Mouse (Mus musculus) hindbrain, embryonic 16.5 days (tissue): ENCODE data around the gene Psg23. TPM values are rescaled to one million over a fixed set of nuclear protein-coding genes. Genes with fewer than 3 reads are reported as not detected.
"Not testable (repeated sequence)": the region's sequence is repeated elsewhere in the genome, so short reads cannot be mapped to it uniquely, and the experiment has no call there.

ENCODE experiments used
- ATAC-seq: fragments of 200-750 bp; cut with Nextera tagmentation; 2 replicates; pipeline ENCODE4 v1.8.0; 2017; ENCODE audit warnings: moderate TSS enrichment, moderate library complexity
- H3K27ac ChIP-seq: fragments of 300-500 bp; sonication (generic); 2 replicates; pipeline ENCODE4 v1.5.1; 2014; ENCODE audit warnings: low read depth, mild to moderate bottlenecking, control low read depth, low read length, moderate library complexity
- H3K27me3 ChIP-seq: fragments of 300-500 bp; sonication (generic); replicated peaks from 2 replicates; pipeline ENCODE4 v1.6.1; 2014; ENCODE audit warnings: low read length; ENCODE audit not compliant: control insufficient read depth, insufficient read depth
- H3K36me3 ChIP-seq: fragments of 300-500 bp; sonication (generic); 2 replicates; pipeline ENCODE4 v1.6.1; 2014; ENCODE audit warnings: mild to moderate bottlenecking, low read length, moderate library complexity, mixed read lengths; ENCODE audit not compliant: control insufficient read depth, insufficient read depth
- H3K4me1 ChIP-seq: fragments of 300-500 bp; sonication (generic); 2 replicates; pipeline ENCODE4 v1.6.1; 2014; ENCODE audit warnings: low read depth, low read length; ENCODE audit not compliant: control insufficient read depth, insufficient read depth
- H3K4me2 ChIP-seq: fragments of 300-500 bp; sonication (generic); 2 replicates; pipeline ENCODE4 v1.6.1; 2014; ENCODE audit warnings: mild to moderate bottlenecking, low read length, control low read depth, moderate library complexity
- H3K4me3 ChIP-seq: fragments of 300-500 bp; sonication (generic); 2 replicates; pipeline ENCODE4 v1.5.1; 2014; ENCODE audit warnings: mild to moderate bottlenecking, low read length, control low read depth, moderate library complexity
- H3K9ac ChIP-seq: fragments of 300-500 bp; sonication (generic); 2 replicates; pipeline ENCODE4 v1.6.1; 2014; ENCODE audit warnings: low read depth, mild to moderate bottlenecking, control low read depth, low read length, moderate library complexity
- H3K9me3 ChIP-seq: fragments of 300-500 bp; sonication (generic); 2 replicates; pipeline ENCODE4 v1.6.1; 2014; ENCODE audit warnings: mild to moderate bottlenecking, low read length, moderate library complexity; ENCODE audit not compliant: control insufficient read depth
- WGBS: fragments of 180-500 bp; shearing (Covaris S2); extraction: QIAGEN DNeasy Blood & Tissue Kit; methylation state at CpG from one replicate; pipeline ENCODE4 v1.1.7; 2014; 5-methylcytosine and 5-hydroxymethylcytosine counted together
- polyA plus RNA-seq: library from polyadenylated mRNA; unstranded; fragments of >200 nt; fragmentation: Nextera tagmentation; extraction: Ambion mirVana; gene quantifications from 2 replicates; pipeline ENCODE4 v1.2.1, GENCODE M21; 2015

Psg23 gene
- polyA plus RNA-seq, result not detected in 2 replicates

DNA sequence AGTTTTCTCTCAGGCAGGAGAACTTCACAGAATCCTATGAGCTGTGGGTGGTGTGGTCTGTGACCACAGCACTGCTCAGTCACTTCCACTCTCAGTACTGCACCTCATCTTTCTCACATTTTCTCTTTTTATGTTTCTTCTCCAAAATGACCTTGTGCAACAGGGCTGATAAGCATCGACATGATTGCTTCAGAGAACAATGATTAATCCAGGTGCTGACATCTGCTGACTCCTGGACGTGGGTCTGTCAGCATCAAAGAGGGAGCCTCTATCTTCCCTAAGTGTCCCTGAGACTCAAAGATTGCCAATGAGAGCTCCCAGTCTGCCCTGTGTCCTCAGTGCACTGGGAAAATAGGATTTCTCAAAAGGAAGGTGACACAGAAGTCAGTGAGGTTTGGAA lies at the start of gene Psg23:
Gene Psg23 (minus strand): TSS at position 101 of the 400 bp plus-strand sequence.
- 50% methylated on average over 1 of the region's 2 CpGs for WGBS
- H3K9ac ChIP-seq, H3K4me3 ChIP-seq, H3K27me3 ChIP-seq, H3K27ac ChIP-seq, ATAC-seq, H3K36me3 ChIP-seq, H3K9me3 ChIP-seq, H3K4me1 ChIP-seq, H3K4me2 ChIP-seq: not testable (repeated sequence)

DNA sequence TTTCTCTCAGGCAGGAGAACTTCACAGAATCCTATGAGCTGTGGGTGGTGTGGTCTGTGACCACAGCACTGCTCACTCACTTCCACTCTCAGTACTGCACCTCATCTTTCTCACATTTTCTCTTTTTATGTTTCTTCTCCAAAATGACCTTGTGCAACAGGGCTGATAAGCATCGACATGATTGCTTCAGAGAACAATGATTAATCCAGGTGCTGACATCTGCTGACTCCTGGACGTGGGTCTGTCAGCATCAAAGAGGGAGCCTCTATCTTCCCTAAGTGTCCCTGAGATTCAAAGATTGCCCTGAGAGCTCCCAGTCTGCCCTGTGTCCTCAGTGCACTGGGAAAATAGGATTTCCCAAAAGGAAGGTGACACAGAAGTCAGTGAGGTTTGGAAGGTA lies 40.3 kb upstream of the Psg23 start, which contains the start of gene Psg21:
Gene Psg21 (minus strand): TSS at position 101 of the 400 bp plus-strand sequence.
- ATAC-seq, H3K9ac ChIP-seq, H3K27me3 ChIP-seq, H3K4me1 ChIP-seq, H3K9me3 ChIP-seq, H3K27ac ChIP-seq, H3K4me2 ChIP-seq, H3K4me3 ChIP-seq, H3K36me3 ChIP-seq: not testable (repeated sequence)
- 73% methylated on average over 1 of the region's 2 CpGs for WGBS

DNA sequence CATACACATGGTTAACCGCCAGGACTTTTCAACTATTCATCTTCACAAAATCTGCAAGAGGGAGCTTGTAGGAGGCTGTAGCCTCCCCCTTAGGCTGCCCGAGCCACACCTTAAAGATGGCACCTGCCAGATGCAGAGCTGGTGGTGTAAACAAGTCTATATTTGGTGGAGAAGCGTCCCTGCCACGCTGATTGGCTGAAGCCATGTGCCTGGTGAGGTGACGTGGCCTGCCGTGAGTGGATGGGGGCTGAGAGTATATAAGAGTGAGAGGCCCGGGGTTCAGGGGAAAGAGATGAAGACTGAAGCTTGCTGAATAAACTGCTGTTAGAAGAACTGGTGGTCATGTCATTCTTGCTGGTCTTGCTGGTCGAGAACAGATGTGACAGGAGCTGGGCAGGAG lies 10.6 kb upstream of the Psg23 start:
- ATAC-seq, H3K4me1 ChIP-seq, H3K36me3 ChIP-seq, H3K4me2 ChIP-seq, H3K9ac ChIP-seq, H3K9me3 ChIP-seq, H3K27ac ChIP-seq, H3K4me3 ChIP-seq, H3K27me3 ChIP-seq: not testable (repeated sequence)
- 76% methylated on average over 8 of the region's 8 CpGs for WGBS

DNA sequence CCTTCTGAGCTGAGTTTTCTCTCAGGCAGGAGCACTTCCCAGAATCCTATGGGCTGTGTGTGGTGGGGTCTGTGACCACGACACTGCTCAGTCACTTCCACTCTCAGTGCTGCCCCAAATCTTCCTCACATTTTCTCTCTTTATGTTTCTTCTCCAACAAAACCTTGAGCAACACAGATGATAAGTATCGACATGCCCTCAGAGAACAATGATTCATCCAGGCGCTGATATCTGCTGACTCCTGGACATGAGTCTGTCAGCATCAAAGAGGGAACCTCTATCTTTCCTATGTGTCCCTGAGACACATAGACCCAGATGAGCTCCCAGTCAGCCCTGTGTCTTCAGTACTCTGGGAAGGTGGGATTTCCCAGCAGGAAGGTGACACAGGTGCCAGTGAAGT lies 49.1 kb downstream of the Psg23 start, which contains the start of gene Psg27:
Gene Psg27 (minus strand): TSS at position 101 of the 400 bp plus-strand sequence.
- 80% methylated on average over 3 of the region's 3 CpGs for WGBS
- H3K4me2 ChIP-seq, result no peak within 1 kb of the TSS
- no peaks in the 10 kb centered on the region for H3K4me1 ChIP-seq
- no peak within 1 kb of the TSS for H3K27ac ChIP-seq
- H3K27me3 ChIP-seq, result no peaks in the 10 kb centered on the region
- H3K9me3 ChIP-seq, result no peaks in the 10 kb centered on the region
- no peak within 1 kb of the TSS for H3K9ac ChIP-seq
- H3K4me3 ChIP-seq, result no peak within 1 kb of the TSS
- ATAC-seq, result no peak
- no peaks in the 10 kb centered on the region for H3K36me3 ChIP-seq

DNA sequence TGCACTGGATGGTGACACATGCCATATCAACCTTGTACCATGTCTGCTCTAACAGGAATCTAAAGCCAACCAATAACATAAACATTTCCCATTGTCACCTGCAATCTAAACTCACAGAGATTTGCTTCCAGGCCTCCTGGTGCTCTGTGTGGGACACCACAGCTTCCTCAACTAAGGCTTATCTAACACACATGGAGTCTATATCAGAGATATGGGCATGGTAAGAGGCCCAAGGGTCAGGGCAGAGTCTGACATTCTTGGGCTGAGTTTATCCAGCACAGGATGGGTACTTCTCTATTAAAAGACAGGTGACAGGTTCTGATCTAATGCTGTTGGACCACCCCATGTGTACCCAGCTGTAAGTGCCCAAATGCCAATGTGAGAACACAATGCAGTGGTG lies 56.5 kb downstream of the Psg23 start:
- Histone ChIP-seq H3K9me3 (no peaks in the 10 kb centered on the region; the same call in 1 of the 2 replicates), H3K27me3 (no peaks in the 10 kb centered on the region), H3K9ac (no peak overlapping the region), H3K36me3 (no peaks in the 10 kb centered on the region), H3K27ac (no peak overlapping the region), H3K4me2 (no peak overlapping the region), H3K4me3 (no peak overlapping the region), H3K4me1 (no peaks in the 10 kb centered on the region)
- ATAC-seq, result no peak

Other genes starting within 250 kb of the Psg23 start
- not detected in 2 replicates for gene Psg28, start 184.5 kb downstream of the Psg23 start, polyA plus RNA-seq
- not detected in 2 replicates for gene Psg26, start 132.3 kb downstream of the Psg23 start, polyA plus RNA-seq
- gene Psg25, start 84.2 kb downstream of the Psg23 start, polyA plus RNA-seq, result not detected in 2 replicates
- not detected in 2 replicates for gene Psg27, start 49.2 kb downstream of the Psg23 start, polyA plus RNA-seq
- not detected in 2 replicates for gene Psg21, start 40.2 kb upstream of the Psg23 start, polyA plus RNA-seq
- gene Psg20, start 69.7 kb upstream of the Psg23 start, polyA plus RNA-seq, result not detected in 2 replicates
- not detected in 2 replicates for gene Psg22, start 101.6 kb upstream of the Psg23 start, polyA plus RNA-seq
- gene Psg19, start 182.0 kb upstream of the Psg23 start, polyA plus RNA-seq, result not detected in 2 replicates
- not detected in 2 replicates for gene Psg17, start 205.1 kb upstream of the Psg23 start, polyA plus RNA-seq
- gene Mill2, start 223.5 kb upstream of the Psg23 start, polyA plus RNA-seq, result 0.38 and 1.2 TPM in 2 replicates